Mouse (Mus musculus): ENCODE results near the gene Bcas3. TPM values are rescaled to one million over a fixed set of nuclear protein-coding genes. Genes with fewer than 3 reads are reported as not detected.

The Bcas3 gene
- total RNA-seq, 4 experiments from 2014 or later, result 37.4 to 39.3 (median 38.9) TPM

GRCm38 (mm10) chr11:85786113-85786718 lies 433.2 kb downstream of the Bcas3 start:
- no peak for DNase-seq (ENCODE audit: low spot score in 2 of 2)

DNA sequence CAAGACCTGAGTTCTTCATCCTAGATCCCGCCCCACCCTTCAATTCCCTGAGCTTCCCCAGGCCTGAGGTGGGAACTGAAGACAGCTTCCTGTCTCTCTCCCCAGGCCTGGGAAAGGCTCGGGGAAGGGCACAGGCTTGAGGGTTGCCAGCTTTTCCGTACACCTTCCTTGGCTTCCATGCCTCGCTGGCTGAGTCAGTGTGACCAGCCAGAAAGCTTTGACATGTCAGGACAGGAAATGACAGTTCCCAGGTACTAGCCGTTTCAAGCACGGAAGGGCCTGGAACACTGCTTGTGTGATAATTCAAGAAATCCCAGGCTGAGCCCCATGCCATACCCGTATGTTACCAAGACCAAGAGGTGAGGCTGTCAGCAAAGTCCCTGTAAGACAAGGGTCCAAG lies 436.8 kb downstream of the Bcas3 start:
- no peak for DNase-seq (ENCODE audit: low spot score in 2 of 2)

- no peak for DNase-seq (ENCODE audit: low spot score in 2 of 2)
Observed at GRCm38 (mm10) chr11:85790267-85790666, 437.3 kb downstream of the Bcas3 start.

GRCm38 (mm10) chr11:85791212-85791611 lies 438.2 kb downstream of the Bcas3 start:
- no peak for DNase-seq (ENCODE audit: low spot score in 2 of 2)

GRCm38 (mm10) chr11:85792534-85793215 lies 439.7 kb downstream of the Bcas3 start:
- DNase-seq (ENCODE audit: low spot score in 2 of 2), result no peak

DNA sequence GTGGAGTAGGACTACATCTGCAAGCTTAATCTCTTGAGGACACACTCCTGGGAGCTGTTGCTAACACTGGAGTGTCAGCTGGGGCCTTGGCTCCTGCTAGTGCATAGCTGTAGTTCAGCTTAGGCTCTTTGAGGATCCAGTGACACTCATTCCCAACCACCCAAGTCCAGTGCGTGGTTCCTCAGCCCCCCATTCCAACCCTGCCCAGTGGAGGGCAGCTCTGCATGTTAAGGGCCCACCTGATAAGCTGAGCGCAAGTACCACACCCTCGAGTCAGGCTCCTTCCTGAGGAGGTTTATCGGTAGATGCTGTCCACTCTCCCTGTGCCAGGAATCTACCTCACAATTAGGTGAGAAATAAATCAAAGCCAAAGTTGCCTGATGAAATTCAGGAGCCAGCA lies 446.5 kb downstream of the Bcas3 start:
- DNase-seq (ENCODE audit: low spot score in 2 of 2), result no peak

- DNase-seq (ENCODE audit: low spot score in 2 of 2), result no peak
Observed at GRCm38 (mm10) chr11:85799856-85800255, 446.9 kb downstream of the Bcas3 start.

- no peak for DNase-seq (ENCODE audit: low spot score in 2 of 2)
Observed at GRCm38 (mm10) chr11:85800380-85800779, 447.4 kb downstream of the Bcas3 start.

- no peak for DNase-seq (ENCODE audit: low spot score in 2 of 2)
Observed at GRCm38 (mm10) chr11:85804048-85804447, 451.1 kb downstream of the Bcas3 start.

- DNase-seq (ENCODE audit: low spot score in 2 of 2), result no peak
Observed at GRCm38 (mm10) chr11:85805779-85806178, 452.8 kb downstream of the Bcas3 start.

GRCm38 (mm10) chr11:85807353-85807752 lies 454.4 kb downstream of the Bcas3 start:
- DNase-seq (ENCODE audit: low spot score in 2 of 2), result no peak

DNA sequence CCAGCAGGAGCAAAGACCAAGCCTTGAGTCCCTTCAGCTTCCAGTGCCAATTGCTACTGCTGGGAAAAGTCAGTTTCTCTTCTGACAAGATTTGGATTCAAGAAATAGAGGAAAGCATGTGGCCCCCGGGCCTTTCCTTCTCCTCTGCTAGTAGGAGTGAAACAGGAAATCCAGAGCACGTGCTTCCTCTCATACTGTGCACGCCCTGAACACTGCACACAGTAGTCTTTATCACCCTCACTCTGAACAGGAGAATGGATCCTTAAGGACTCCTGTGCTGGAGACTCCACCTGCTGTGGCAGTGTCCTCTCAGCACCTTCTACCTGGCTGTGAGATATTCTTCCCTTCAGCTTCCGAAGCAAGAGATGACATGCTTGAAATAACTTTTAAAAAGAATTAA lies 458.3 kb downstream of the Bcas3 start:
- no peak for DNase-seq (ENCODE audit: low spot score in 2 of 2)

GRCm38 (mm10) chr11:85811676-85812075 lies 458.7 kb downstream of the Bcas3 start:
- DNase-seq (ENCODE audit: low spot score in 2 of 2), result no peak

GRCm38 (mm10) chr11:85812201-85812966 lies 459.4 kb downstream of the Bcas3 start:
- DNase-seq (ENCODE audit: low spot score in 2 of 2), result no peak

- no peak for DNase-seq (ENCODE audit: low spot score in 2 of 2)
Observed at GRCm38 (mm10) chr11:85814678-85815077, 461.7 kb downstream of the Bcas3 start.

GRCm38 (mm10) chr11:85816471-85816870 lies 463.5 kb downstream of the Bcas3 start:
- no peak for DNase-seq (ENCODE audit: low spot score in 2 of 2)

GRCm38 (mm10) chr11:85818401-85818800 lies 465.4 kb downstream of the Bcas3 start:
- DNase-seq (ENCODE audit: low spot score in 2 of 2), result no peak

DNA sequence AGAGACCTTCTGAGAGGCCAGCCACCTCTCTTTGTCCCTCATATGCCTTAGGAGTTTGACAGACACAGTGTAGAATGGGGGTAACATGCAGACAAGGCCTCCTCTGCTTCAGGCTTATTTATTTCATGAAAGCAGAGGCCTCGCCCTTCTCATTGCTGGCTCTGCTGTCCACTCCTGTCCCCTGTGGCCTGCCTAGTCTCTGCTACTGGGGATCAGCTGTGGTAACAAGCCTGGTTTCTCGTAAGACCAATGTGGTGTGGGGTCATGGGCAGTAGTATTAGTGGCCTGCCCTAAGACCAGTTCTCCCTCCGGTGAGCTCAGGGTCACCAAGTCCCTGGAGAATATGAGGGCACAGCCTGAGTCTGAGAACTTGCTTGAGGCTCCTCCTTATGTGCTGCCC lies 468.0 kb downstream of the Bcas3 start:
- no peak for DNase-seq (ENCODE audit: low spot score in 2 of 2)

- DNase-seq (ENCODE audit: low spot score in 2 of 2), result no peak
Observed at GRCm38 (mm10) chr11:85821659-85822058, 468.7 kb downstream of the Bcas3 start.

DNA sequence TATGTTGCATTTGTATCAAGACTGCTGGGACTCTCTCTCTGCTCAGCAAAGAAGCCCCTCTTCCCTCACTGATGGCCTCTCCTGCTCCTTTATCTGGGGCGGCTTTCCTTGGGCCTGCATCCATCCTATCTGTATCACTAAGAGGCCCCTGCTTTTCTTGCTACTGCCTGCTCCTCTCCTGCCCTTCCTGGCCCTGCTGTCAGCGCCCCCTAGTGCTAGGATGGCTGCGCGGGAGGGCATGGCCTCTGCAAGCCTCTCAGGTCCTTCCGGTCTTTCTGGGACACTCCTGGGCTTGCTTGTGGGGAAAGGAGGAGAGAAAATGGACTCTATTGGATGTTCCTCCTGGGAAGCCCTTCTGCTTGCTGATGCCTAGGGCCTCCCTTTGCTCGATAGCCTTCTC lies 470.2 kb downstream of the Bcas3 start:
- peak; percentile 67 to 77 for DNase-seq (ENCODE audit: low spot score in 2 of 2)

GRCm38 (mm10) chr11:85823794-85824193 lies 470.8 kb downstream of the Bcas3 start:
- DNase-seq (ENCODE audit: low spot score in 2 of 2), result no peak

GRCm38 (mm10) chr11:85825031-85825430 lies 472.1 kb downstream of the Bcas3 start:
- DNase-seq (ENCODE audit: low spot score in 2 of 2), result no peak

GRCm38 (mm10) chr11:85825823-85826222 lies 472.9 kb downstream of the Bcas3 start:
- no peak for DNase-seq (ENCODE audit: low spot score in 2 of 2)
